Mouse (Mus musculus): Measurements from ENCODE around the gene 4931414P19Rik. TPM values are rescaled to one million over a fixed set of nuclear protein-coding genes. Genes with fewer than 3 reads are reported as not detected.

4931414P19Rik gene
- total RNA-seq, 1 experiment: 4.8 TPM

- in situ Hi-C loops (cut with MboI; ENCODE audit: low sequenced_read_pairs in 2 of 2, unreplicated experiment in 2 of 2): loop anchor here in 1 of 2 experiments (25.0 kb wide), 1 partner anchor 567 kb away; no protein-coding TSS in a partner anchor
- H3K4me3 ChIP-seq (ENCODE audit: insufficient read depth in 1 of 2, low read depth in 1 of 2, low read length in 2 of 2, poor library complexity in 1 of 2, severe bottlenecking in 1 of 2): no peak overlapping the region
- peaks cover 4% of the 10 kb centered on the region; the same call in 1 of the 2 replicates for H3K36me3 ChIP-seq (ENCODE audit: control insufficient read depth, insufficient read depth, low read length, poor library complexity, severe bottlenecking)
- no peak overlapping the region for H3K9ac ChIP-seq (ENCODE audit: insufficient read depth, low read depth, low read length, poor library complexity, severe bottlenecking)
- H3K27ac ChIP-seq (ENCODE audit: insufficient read depth, low read depth, low read length, poor library complexity, severe bottlenecking): no peak overlapping the region
- DNase-seq (ENCODE audit: low read depth, low spot score): no peak
- no peak for TF ChIP-seq ZC3H11A (IDR thresholded peaks at IDR 0.05; ENCODE audit: borderline replicate concordance, low read depth, low read length)
- peaks cover 0 to 9% of the 10 kb centered on the region in 2 experiments; a peak in 1 of 4 replicates for H3K4me1 ChIP-seq (ENCODE audit: control insufficient read depth in 2 of 2, insufficient read depth in 2 of 2, low read length in 2 of 2, poor library complexity in 1 of 2)
- no peaks in the 10 kb centered on the region for H3K9me3 ChIP-seq (ENCODE audit: control insufficient read depth, insufficient read depth, low read depth, low read length)
These were observed 24.0 kb upstream of the 4931414P19Rik start for GRCm38 (mm10) chr14:54629797-54630196.

- no peaks in the 10 kb centered on the region for H3K9me3 ChIP-seq (ENCODE audit: control insufficient read depth, insufficient read depth, low read depth, low read length)
- H3K4me3 ChIP-seq (ENCODE audit: insufficient read depth in 1 of 2, low read depth in 1 of 2, low read length in 2 of 2, poor library complexity in 1 of 2, severe bottlenecking in 1 of 2): no peak overlapping the region
- H3K36me3 ChIP-seq (ENCODE audit: control insufficient read depth, insufficient read depth, low read length, poor library complexity, severe bottlenecking): peaks cover 2% of the 10 kb centered on the region; the same call in 1 of the 2 replicates
- TF ChIP-seq CHD2 (IDR thresholded peaks at IDR 0.05; ENCODE audit: low read depth, low read length): no peak
- no peak for TF ChIP-seq ZNF384 (IDR thresholded peaks at IDR 0.05; ENCODE audit: low read depth, low read length)
- TF ChIP-seq MAFK (IDR thresholded peaks at IDR 0.05; ENCODE audit: insufficient read depth, low read depth, low read length): no peak
- no peak for TF ChIP-seq HCFC1 (IDR thresholded peaks at IDR 0.05; ENCODE audit: borderline replicate concordance, insufficient read depth, low read length)
- no peak for TF ChIP-seq ZC3H11A (IDR thresholded peaks at IDR 0.05; ENCODE audit: borderline replicate concordance, low read depth, low read length)
- no peak overlapping the region for H3K27ac ChIP-seq (ENCODE audit: insufficient read depth, low read depth, low read length, poor library complexity, severe bottlenecking)
- peaks cover 0 to 9% of the 10 kb centered on the region in 2 experiments; a peak in 1 of 4 replicates for H3K4me1 ChIP-seq (ENCODE audit: control insufficient read depth in 2 of 2, insufficient read depth in 2 of 2, low read length in 2 of 2, poor library complexity in 1 of 2)
- no peak overlapping the region for H3K9ac ChIP-seq (ENCODE audit: insufficient read depth, low read depth, low read length, poor library complexity, severe bottlenecking)
- no peak for DNase-seq (ENCODE audit: low read depth, low spot score)
- in situ Hi-C loops (cut with MboI; ENCODE audit: low sequenced_read_pairs in 2 of 2, unreplicated experiment in 2 of 2): loop anchor here in 1 of 2 experiments (25.0 kb wide), 1 partner anchor 566 kb away; no protein-coding TSS in a partner anchor
These were observed 22.3 kb upstream of the 4931414P19Rik start for GRCm38 (mm10) chr14:54628103-54628502.

DNA sequence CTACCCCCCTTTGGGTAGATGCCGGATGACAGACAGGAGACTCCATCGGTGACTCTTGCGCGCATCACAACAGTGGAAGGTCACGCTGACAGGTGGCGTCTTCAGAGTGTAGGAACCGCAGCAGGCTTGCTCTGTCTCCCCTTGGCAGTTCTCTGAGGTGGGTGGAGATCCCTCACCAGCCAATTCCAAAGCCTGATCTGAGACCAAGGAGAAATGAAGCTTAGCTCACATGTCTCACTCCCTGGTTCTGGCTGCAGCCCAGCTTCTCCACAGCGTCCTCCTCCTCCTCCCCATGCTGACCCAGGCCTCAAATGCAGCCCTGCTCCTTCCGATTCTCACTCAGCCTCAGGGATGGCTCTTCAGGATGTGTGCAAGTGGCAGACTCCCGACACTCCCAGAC is 19.2 kb upstream of the 4931414P19Rik start:
- no peaks in the 10 kb centered on the region for H3K36me3 ChIP-seq (ENCODE audit: control insufficient read depth, insufficient read depth, low read length, poor library complexity, severe bottlenecking)
- peaks cover 0 to 5% of the 10 kb centered on the region in 2 experiments; a peak in 1 of 4 replicates for H3K4me1 ChIP-seq (ENCODE audit: control insufficient read depth in 2 of 2, insufficient read depth in 2 of 2, low read length in 2 of 2, poor library complexity in 1 of 2)
- H3K9me3 ChIP-seq (ENCODE audit: control insufficient read depth, insufficient read depth, low read depth, low read length): no peaks in the 10 kb centered on the region
- peak overlapping the region; percentile 19 to 48; a peak in 1 of 4 replicates for H3K4me3 ChIP-seq (ENCODE audit: insufficient read depth in 1 of 2, low read depth in 1 of 2, low read length in 2 of 2, poor library complexity in 1 of 2, severe bottlenecking in 1 of 2)
- in situ Hi-C loops (cut with MboI; ENCODE audit: low sequenced_read_pairs in 2 of 2, unreplicated experiment in 2 of 2): loop anchor here in 1 of 2 experiments (25.0 kb wide), 1 partner anchor 563 kb away; no protein-coding TSS in a partner anchor
- no peak overlapping the region for H3K27ac ChIP-seq (ENCODE audit: insufficient read depth, low read depth, low read length, poor library complexity, severe bottlenecking)
- H3K9ac ChIP-seq (ENCODE audit: insufficient read depth, low read depth, low read length, poor library complexity, severe bottlenecking): no peak overlapping the region
- no peak for TF ChIP-seq ZC3H11A (IDR thresholded peaks at IDR 0.05; ENCODE audit: borderline replicate concordance, low read depth, low read length)
- TF ChIP-seq MAFK (IDR thresholded peaks at IDR 0.05; ENCODE audit: insufficient read depth, low read depth, low read length): no peak
- TF ChIP-seq HCFC1 (IDR thresholded peaks at IDR 0.05; ENCODE audit: borderline replicate concordance, insufficient read depth, low read length): no peak
- no peak for TF ChIP-seq CHD2 (IDR thresholded peaks at IDR 0.05; ENCODE audit: low read depth, low read length)
- no peak for TF ChIP-seq ZNF384 (IDR thresholded peaks at IDR 0.05; ENCODE audit: low read depth, low read length)
- DNase-seq (ENCODE audit: low read depth, low spot score): no peak

- no peak overlapping the region for H3K9ac ChIP-seq (ENCODE audit: insufficient read depth, low read depth, low read length, poor library complexity, severe bottlenecking)
- in situ Hi-C loops (cut with MboI; ENCODE audit: low sequenced_read_pairs in 2 of 2, unreplicated experiment in 2 of 2): no loop called here
- DNase-seq (ENCODE audit: low read depth, low spot score): no peak
- no peak overlapping the region for H3K27ac ChIP-seq (ENCODE audit: insufficient read depth, low read depth, low read length, poor library complexity, severe bottlenecking)
- TF ChIP-seq MAFK (IDR thresholded peaks at IDR 0.05; ENCODE audit: insufficient read depth, low read depth, low read length): no peak
- no peak for TF ChIP-seq ZNF384 (IDR thresholded peaks at IDR 0.05; ENCODE audit: low read depth, low read length)
- TF ChIP-seq ZC3H11A (IDR thresholded peaks at IDR 0.05; ENCODE audit: borderline replicate concordance, low read depth, low read length): no peak
- no peak for TF ChIP-seq CHD2 (IDR thresholded peaks at IDR 0.05; ENCODE audit: low read depth, low read length)
- no peak for TF ChIP-seq HCFC1 (IDR thresholded peaks at IDR 0.05; ENCODE audit: borderline replicate concordance, insufficient read depth, low read length)
- no peaks in the 10 kb centered on the region for H3K9me3 ChIP-seq (ENCODE audit: control insufficient read depth, insufficient read depth, low read depth, low read length)
- H3K4me1 ChIP-seq (ENCODE audit: control insufficient read depth in 2 of 2, insufficient read depth in 2 of 2, low read length in 2 of 2, poor library complexity in 1 of 2): peaks cover 0 to 5% of the 10 kb centered on the region in 2 experiments; a peak in 1 of 4 replicates
- H3K36me3 ChIP-seq (ENCODE audit: control insufficient read depth, insufficient read depth, low read length, poor library complexity, severe bottlenecking): no peaks in the 10 kb centered on the region
- no peak overlapping the region for H3K4me3 ChIP-seq (ENCODE audit: insufficient read depth in 1 of 2, low read depth in 1 of 2, low read length in 2 of 2, poor library complexity in 1 of 2, severe bottlenecking in 1 of 2)
These were observed 17.5 kb upstream of the 4931414P19Rik start for GRCm38 (mm10) chr14:54623334-54623733.

GRCm38 (mm10) chr14:54621133-54621532 is 15.3 kb upstream of the 4931414P19Rik start, which contains the start of gene Psmb11:
Gene Psmb11 (plus strand): TSS chr14:54621433.
- Histone ChIP-seq H3K4me1 (ENCODE audit: control insufficient read depth in 2 of 2, insufficient read depth in 2 of 2, low read length in 2 of 2, poor library complexity in 1 of 2) (peaks cover 0 to 5% of the 10 kb centered on the region in 2 experiments; a peak in 1 of 4 replicates), H3K4me3 (ENCODE audit: insufficient read depth in 1 of 2, low read depth in 1 of 2, low read length in 2 of 2, poor library complexity in 1 of 2, severe bottlenecking in 1 of 2) (no peak within 1 kb of the TSS), H3K36me3 (ENCODE audit: control insufficient read depth, insufficient read depth, low read length, poor library complexity, severe bottlenecking) (peaks cover 3% of the 10 kb centered on the region), H3K9ac (ENCODE audit: insufficient read depth, low read depth, low read length, poor library complexity, severe bottlenecking) (no peak within 1 kb of the TSS), H3K9me3 (ENCODE audit: control insufficient read depth, insufficient read depth, low read depth, low read length) (no peaks in the 10 kb centered on the region), H3K27ac (ENCODE audit: insufficient read depth, low read depth, low read length, poor library complexity, severe bottlenecking) (no peak within 1 kb of the TSS)
- in situ Hi-C loops (cut with MboI; ENCODE audit: low sequenced_read_pairs in 2 of 2, unreplicated experiment in 2 of 2): no loop called here
- TF ChIP-seq CHD2 (IDR thresholded peaks at IDR 0.05; ENCODE audit: low read depth, low read length): no peak
- TF ChIP-seq ZC3H11A (IDR thresholded peaks at IDR 0.05; ENCODE audit: borderline replicate concordance, low read depth, low read length): no peak
- no peak for TF ChIP-seq HCFC1 (IDR thresholded peaks at IDR 0.05; ENCODE audit: borderline replicate concordance, insufficient read depth, low read length)
- no peak for TF ChIP-seq ZNF384 (IDR thresholded peaks at IDR 0.05; ENCODE audit: low read depth, low read length)
- DNase-seq (ENCODE audit: low read depth, low spot score): no peak
